Mouse (Mus musculus): ENCODE results near the gene Ank. TPM values are rescaled to one million over a fixed set of nuclear protein-coding genes. Genes with fewer than 3 reads are reported as not detected.
"Not testable (repeated sequence)": the region's sequence is repeated elsewhere in the genome, so short reads cannot be mapped to it uniquely, and the experiment has no call there.

Gene Ank
- polyA plus RNA-seq, 1 experiment from 2014 or later = 13.2 TPM

DNA sequence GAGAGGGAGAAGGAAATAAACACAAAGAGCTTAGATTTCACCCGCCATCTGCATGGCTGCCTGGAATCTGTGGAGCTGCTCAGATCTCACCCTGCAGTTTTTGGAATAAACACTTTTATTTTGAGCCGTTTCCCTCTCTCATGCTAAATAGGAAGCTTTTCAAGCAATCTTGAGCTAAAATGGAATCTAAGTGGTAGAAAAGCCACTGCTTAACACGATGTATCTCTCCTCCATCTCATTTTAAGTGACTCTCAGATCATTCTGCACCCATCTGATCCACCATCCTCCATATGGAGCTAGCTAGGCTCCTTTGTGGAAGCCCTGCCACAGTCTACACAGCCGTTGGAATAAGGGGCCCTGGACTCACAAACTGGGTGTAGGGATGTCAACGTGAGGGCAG is 15.8 kb upstream of the Ank start:
- no peak overlapping the region for H3K9ac ChIP-seq
- WGBS = 78% methylated on average over 5 of the region's 5 CpGs
- no peak overlapping the region for H3K4me2 ChIP-seq
- H3K4me3 ChIP-seq = no peak overlapping the region
- no peaks in the 10 kb centered on the region for H3K9me3 ChIP-seq
- H3K4me1 ChIP-seq = no peaks in the 10 kb centered on the region
- no peak overlapping the region for H3K27ac ChIP-seq
- no peaks in the 10 kb centered on the region for H3K27me3 ChIP-seq (replicated peaks)
- H3K36me3 ChIP-seq (replicated peaks) = no peaks in the 10 kb centered on the region
- ATAC-seq (replicated peaks) = no peak

DNA sequence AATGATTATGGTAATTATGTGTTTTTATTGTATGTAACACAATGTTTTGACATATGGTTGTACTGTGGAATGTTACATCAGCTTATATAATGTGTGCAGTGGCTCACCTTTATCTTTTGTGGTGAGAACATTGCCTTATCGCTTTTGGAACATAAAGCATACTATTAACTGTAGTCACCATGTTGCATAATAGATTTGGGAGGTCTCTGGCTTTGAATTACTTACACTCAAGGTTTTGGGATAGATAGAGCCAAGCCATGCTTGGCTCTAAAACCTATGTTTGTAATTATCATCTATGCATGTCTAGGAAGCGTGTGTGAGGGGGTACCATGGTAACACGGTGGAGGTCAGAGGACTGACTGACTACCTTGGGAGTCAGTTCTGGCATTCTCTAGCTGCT is 14.7 kb upstream of the Ank start:
- Histone ChIP-seq H3K9me3 (no peaks in the 10 kb centered on the region), H3K36me3 (replicated peaks) (no peaks in the 10 kb centered on the region), H3K27me3 (replicated peaks) (no peaks in the 10 kb centered on the region), H3K4me1 (no peaks in the 10 kb centered on the region), H3K4me3 (no peak overlapping the region), H3K27ac (no peak overlapping the region), H3K4me2 (no peak overlapping the region), H3K9ac (no peak overlapping the region)
- 84% methylated on average over 3 of the region's 3 CpGs for WGBS
- no peak for ATAC-seq (replicated peaks)

- no peaks in the 10 kb centered on the region for H3K4me1 ChIP-seq
- WGBS = 93% methylated on average over 9 of the region's 9 CpGs
- no peak for ATAC-seq (replicated peaks)
- H3K9me3 ChIP-seq = no peaks in the 10 kb centered on the region
- no peak overlapping the region for H3K4me3 ChIP-seq
- H3K4me2 ChIP-seq = no peak overlapping the region
- no peak overlapping the region for H3K9ac ChIP-seq
- no peaks in the 10 kb centered on the region for H3K36me3 ChIP-seq (replicated peaks)
- no peak overlapping the region for H3K27ac ChIP-seq
- no peaks in the 10 kb centered on the region for H3K27me3 ChIP-seq (replicated peaks)
Observed at GRCm38 (mm10) chr15:27452496-27452895, 14.0 kb upstream of the Ank start.

- no peak overlapping the region for H3K4me3 ChIP-seq
- peaks cover 11% of the 10 kb centered on the region for H3K4me1 ChIP-seq
- no peak for ATAC-seq (replicated peaks)
- H3K4me2 ChIP-seq = no peak overlapping the region
- no peak overlapping the region for H3K9ac ChIP-seq
- H3K27ac ChIP-seq = no peak overlapping the region
- 91% methylated on average over 2 of the region's 2 CpGs for WGBS
- no peaks in the 10 kb centered on the region for H3K9me3 ChIP-seq
- no peaks in the 10 kb centered on the region for H3K36me3 ChIP-seq (replicated peaks)
- H3K27me3 ChIP-seq (replicated peaks) = no peaks in the 10 kb centered on the region
Observed at GRCm38 (mm10) chr15:27457001-27457400, 9.5 kb upstream of the Ank start.

DNA sequence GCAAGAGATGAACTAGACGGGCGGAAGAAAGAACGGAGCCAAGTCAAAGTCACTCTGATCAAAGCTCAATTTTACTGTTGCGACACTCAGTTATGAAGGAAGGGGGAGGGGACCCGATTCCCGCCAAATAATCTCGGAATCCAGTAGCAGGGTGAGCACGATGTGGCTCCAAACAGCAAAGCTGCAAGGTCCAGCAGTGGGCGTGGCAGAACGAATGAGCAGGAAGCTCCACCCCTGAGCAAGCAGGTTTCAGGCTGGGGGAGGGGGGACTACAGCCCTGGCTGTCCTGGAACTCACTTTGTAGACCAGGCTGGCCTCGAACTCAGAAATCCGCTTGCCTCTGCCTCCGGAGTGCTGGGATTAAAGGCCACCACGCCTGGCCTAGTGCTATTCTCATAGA is 6.7 kb upstream of the Ank start:
- not testable (repeated sequence) for H3K9me3 ChIP-seq; H3K4me2 ChIP-seq; H3K27ac ChIP-seq; H3K27me3 ChIP-seq (replicated peaks); H3K36me3 ChIP-seq (replicated peaks); H3K4me3 ChIP-seq; H3K9ac ChIP-seq; ATAC-seq (replicated peaks)
- H3K4me1 ChIP-seq = peaks cover 13% of the 10 kb centered on the region
- 57% methylated on average over 14 of the region's 14 CpGs for WGBS

- H3K9me3 ChIP-seq = no peaks in the 10 kb centered on the region
- no peaks in the 10 kb centered on the region for H3K36me3 ChIP-seq (replicated peaks)
- no peak overlapping the region for H3K4me3 ChIP-seq
- H3K4me1 ChIP-seq = peaks cover 18% of the 10 kb centered on the region
- H3K27me3 ChIP-seq (replicated peaks) = no peaks in the 10 kb centered on the region
- no peak overlapping the region for H3K9ac ChIP-seq
- H3K4me2 ChIP-seq = 0 out of 2 replicates have a peak overlapping the region, but pooled peaks have one; percentile 1
- WGBS = 23% methylated on average over 12 of the region's 12 CpGs
- ATAC-seq (replicated peaks) = no peak
- H3K27ac ChIP-seq = peak overlapping the region; percentile 13; the same call in 1 of the 2 replicates
Observed at GRCm38 (mm10) chr15:27461336-27462245, 4.9 kb upstream of the Ank start.

DNA sequence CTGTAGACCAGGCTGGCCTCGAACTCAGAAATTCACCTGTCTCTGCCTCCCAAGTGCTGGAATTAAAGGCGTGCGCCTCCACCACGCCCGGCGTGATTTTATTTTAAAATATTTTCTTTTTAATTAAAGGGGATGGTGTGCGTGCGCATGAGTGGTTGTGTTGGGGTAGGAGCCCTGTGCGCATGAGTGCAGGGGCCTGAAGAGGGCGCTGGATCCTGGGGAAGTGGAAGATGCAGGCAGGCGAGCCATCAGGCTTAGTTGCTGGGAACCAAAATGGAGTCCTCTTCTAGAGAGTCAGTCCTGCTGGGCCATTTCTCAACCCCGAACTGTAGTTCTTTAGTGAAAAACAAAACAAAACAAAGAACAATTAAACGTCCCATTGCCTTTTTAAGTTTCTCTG is 2.6 kb upstream of the Ank start:
- no peak overlapping the region for H3K9ac ChIP-seq
- 97% methylated on average over 13 of the region's 13 CpGs for WGBS
- no peak for ATAC-seq (replicated peaks)
- H3K4me1 ChIP-seq = peaks cover 29% of the 10 kb centered on the region
- H3K27ac ChIP-seq = no peak overlapping the region
- no peaks in the 10 kb centered on the region for H3K9me3 ChIP-seq
- H3K27me3 ChIP-seq (replicated peaks) = no peaks in the 10 kb centered on the region
- H3K36me3 ChIP-seq (replicated peaks) = no peaks in the 10 kb centered on the region
- H3K4me2 ChIP-seq = no peak overlapping the region
- H3K4me3 ChIP-seq = no peak overlapping the region

DNA sequence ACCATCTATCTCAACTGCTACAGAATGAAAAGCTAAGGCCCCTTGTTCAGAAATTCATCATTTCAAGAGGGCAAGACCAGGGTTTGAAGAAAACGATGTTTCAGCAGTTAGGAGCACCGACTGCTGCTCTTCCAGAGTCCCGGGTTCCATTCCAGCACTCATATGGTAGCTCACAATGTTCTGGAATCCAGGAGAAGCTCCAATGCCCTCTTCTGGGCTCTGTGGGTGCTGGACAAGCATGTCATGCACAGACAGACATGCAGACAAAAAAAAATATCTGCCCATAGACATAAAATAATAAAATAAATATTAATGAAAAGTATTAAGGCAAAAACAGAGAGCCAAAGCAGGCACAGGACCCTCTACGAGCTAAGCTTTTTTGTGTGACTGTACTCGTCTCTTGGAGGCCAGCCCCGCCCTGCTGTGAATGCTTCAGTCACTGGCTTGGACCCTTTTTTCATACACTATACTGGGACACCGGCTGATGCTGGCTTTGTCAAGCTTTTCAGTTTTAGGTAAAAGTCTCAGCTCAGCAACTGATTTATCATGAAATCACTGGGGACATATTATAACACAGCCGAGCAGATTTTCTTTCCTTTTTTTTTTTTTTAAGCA is 979 bp upstream of the Ank start:
- Histone ChIP-seq H3K4me3 (peak overlapping the region; percentile 74), H3K9ac (peak overlapping the region; percentile 91), H3K27me3 (replicated peaks) (no peaks in the 10 kb centered on the region), H3K4me2 (peak overlapping the region; percentile 59), H3K27ac (peak overlapping the region; percentile 93), H3K4me1 (peaks cover 37% of the 10 kb centered on the region), H3K9me3 (no peaks in the 10 kb centered on the region), H3K36me3 (replicated peaks) (no peaks in the 10 kb centered on the region)
- 15% methylated on average over 8 of the region's 8 CpGs for WGBS
- peak; percentile 35; the same call in 1 of the 2 replicates for ATAC-seq (replicated peaks)

DNA sequence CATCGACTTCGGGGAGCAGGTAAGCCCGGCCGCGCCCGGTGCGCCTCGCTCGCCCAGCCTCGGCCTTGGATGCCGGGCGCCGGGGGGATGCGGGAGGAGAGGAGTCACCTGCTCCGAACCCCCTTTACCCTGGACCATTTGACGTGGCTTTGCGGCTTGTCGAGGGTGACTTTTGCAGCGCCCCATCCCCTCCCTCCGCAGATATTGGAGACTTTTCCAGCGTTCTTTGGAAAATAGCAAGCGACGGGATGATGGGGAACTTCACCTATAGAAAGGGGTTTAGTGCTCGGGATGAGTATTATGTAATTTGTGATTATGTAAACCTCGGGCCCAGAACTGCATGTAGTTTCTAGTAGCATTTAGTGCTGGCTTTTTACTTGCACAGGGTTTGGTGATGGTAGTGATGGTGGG is 609 bp downstream of the Ank start:
- peaks cover 27% of the 10 kb centered on the region for H3K4me1 ChIP-seq
- peak overlapping the region; percentile 74 for H3K4me3 ChIP-seq
- H3K9ac ChIP-seq = peak overlapping the region; percentile 91
- no peaks in the 10 kb centered on the region for H3K36me3 ChIP-seq (replicated peaks)
- ATAC-seq (replicated peaks) = peak; percentile 13; the same call in 1 of the 2 replicates
- H3K9me3 ChIP-seq = no peaks in the 10 kb centered on the region
- under 1% methylated on average over 25 of the region's 25 CpGs for WGBS
- H3K27me3 ChIP-seq (replicated peaks) = no peaks in the 10 kb centered on the region
- H3K4me2 ChIP-seq = peak overlapping the region; percentile 59
- H3K27ac ChIP-seq = peak overlapping the region; percentile 93

GRCm38 (mm10) chr15:27467641-27468040 is 1.2 kb downstream of the Ank start:
- 7% methylated on average over 7 of the region's 7 CpGs for WGBS
- H3K4me3 ChIP-seq = peak overlapping the region; percentile 74
- H3K27me3 ChIP-seq (replicated peaks) = no peaks in the 10 kb centered on the region
- peak overlapping the region; percentile 91 for H3K9ac ChIP-seq
- no peaks in the 10 kb centered on the region for H3K36me3 ChIP-seq (replicated peaks)
- peak overlapping the region; percentile 59 for H3K4me2 ChIP-seq
- peak overlapping the region; percentile 93; the same call in 1 of the 2 replicates for H3K27ac ChIP-seq
- H3K4me1 ChIP-seq = peaks cover 30% of the 10 kb centered on the region
- no peaks in the 10 kb centered on the region for H3K9me3 ChIP-seq
- 0 out of 2 replicates have a peak, but pooled peaks have one; percentile 5 for ATAC-seq (replicated peaks)

DNA sequence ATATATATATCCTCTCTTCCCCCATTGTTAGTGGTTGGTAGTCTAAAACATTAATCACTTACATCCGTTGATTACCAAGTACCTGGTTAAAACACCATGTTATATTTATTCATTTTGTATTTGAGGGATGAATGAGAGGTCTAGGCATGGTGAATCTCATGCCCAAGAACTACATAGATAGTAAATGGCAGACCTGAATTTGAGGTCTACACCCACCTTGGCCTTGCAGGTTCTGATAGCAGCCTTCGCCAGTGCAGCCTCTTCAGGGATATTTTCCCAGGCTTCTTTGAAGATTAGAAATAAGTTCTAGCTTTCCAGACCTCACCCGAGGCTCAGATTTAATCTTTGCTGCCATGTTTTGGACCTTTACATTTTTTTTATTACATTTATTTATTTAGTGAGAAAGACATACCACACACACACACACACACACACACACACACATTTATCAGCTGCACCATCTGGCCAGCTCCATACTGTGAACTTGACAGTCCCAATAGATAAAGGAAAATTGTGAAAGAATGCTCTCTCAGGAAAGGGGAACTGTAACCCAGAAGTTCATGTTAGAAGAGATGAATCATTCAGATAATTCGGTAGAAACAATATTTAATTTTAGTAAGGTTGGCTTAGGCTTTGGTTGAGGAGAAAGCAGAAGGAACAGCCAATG is 2.5 kb downstream of the Ank start:
- 76% methylated on average over 4 of the region's 4 CpGs for WGBS
- peaks cover 30% of the 10 kb centered on the region for H3K4me1 ChIP-seq
- H3K9ac ChIP-seq = no peak overlapping the region
- H3K27me3 ChIP-seq (replicated peaks) = no peaks in the 10 kb centered on the region
- no peak overlapping the region for H3K4me3 ChIP-seq
- H3K9me3 ChIP-seq = no peaks in the 10 kb centered on the region
- no peaks in the 10 kb centered on the region for H3K36me3 ChIP-seq (replicated peaks)
- no peak overlapping the region for H3K27ac ChIP-seq
- ATAC-seq (replicated peaks) = no peak
- H3K4me2 ChIP-seq = 0 out of 2 replicates have a peak overlapping the region, but pooled peaks have one; percentile 20

DNA sequence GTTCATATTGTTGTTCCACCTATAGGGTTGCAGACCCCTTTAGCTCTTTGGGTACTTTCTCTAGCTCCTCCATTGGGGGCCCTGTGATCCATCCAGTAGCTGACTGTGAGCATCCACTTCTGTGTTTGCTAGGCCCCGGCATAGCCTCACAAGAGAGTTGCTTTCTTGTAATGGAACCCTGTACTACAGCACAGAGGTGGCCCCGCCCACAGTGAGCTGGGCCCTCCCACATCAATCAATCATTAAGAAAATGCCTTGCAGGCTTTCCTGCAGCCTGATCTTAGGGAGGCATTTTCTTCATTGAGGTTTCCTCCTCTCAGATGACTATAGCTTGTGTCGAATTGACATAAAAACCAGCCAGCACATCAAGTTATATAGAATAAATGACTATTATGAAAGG is 3.9 kb downstream of the Ank start:
- not testable (repeated sequence) for H3K36me3 ChIP-seq (replicated peaks); H3K4me3 ChIP-seq; ATAC-seq (replicated peaks); H3K4me2 ChIP-seq; H3K9ac ChIP-seq; H3K27ac ChIP-seq; H3K27me3 ChIP-seq (replicated peaks); H3K9me3 ChIP-seq
- WGBS = 72% methylated on average over 3 of the region's 3 CpGs
- H3K4me1 ChIP-seq = peaks cover 28% of the 10 kb centered on the region
